Mouse (Mus musculus): ENCODE results near the gene Nptxr. TPM values are rescaled to one million over a fixed set of nuclear protein-coding genes. Genes with fewer than 3 reads are reported as not detected.

Gene Nptxr
- polyA plus RNA-seq, 1 experiment: 88.0 TPM

GRCm38 (mm10) chr15:79834130-79834880, 29.7 kb upstream of the Nptxr start, which contains the start of the genes Npcd and Cbx6:
Npcd (minus strand) TSS chr15:79834237.
Cbx6 (minus strand) TSS chr15:79834688.
- no peaks in the 10 kb centered on the region for H3K27me3 ChIP-seq (ENCODE audit: control insufficient read depth, insufficient read depth, low read length)
- H3K4me1 ChIP-seq (ENCODE audit: control insufficient read depth, insufficient read depth, low read length): peaks cover 18% of the 10 kb centered on the region; the same call in 1 of the 2 replicates
- H3K27ac ChIP-seq (ENCODE audit: insufficient read depth, low read length): peak within 1 kb of the TSS; percentile 85
- WGBS: 2% methylated on average over 58 of the region's 58 CpGs
- no peak for TF ChIP-seq CTCF (IDR thresholded peaks at IDR 0.05; ENCODE audit: borderline replicate concordance, insufficient read depth, low read depth, low read length)
- peak; percentile 80 for TF ChIP-seq POLR2A (IDR thresholded peaks at IDR 0.05; ENCODE audit: borderline replicate concordance, insufficient read depth, low read length)
- DNase-seq: peak; percentile 97
- peak within 1 kb of the TSS; percentile 96 for H3K4me3 ChIP-seq (replicated peaks; ENCODE audit: insufficient read depth, low read depth, low read length)

GRCm38 (mm10) chr15:79833251-79834050, 28.9 kb upstream of the Nptxr start:
- WGBS: under 1% methylated on average over 41 of the region's 41 CpGs
- DNase-seq: peak; percentile 59 to 68
- peak overlapping the region; percentile 85 for H3K27ac ChIP-seq (ENCODE audit: insufficient read depth, low read length)
- peak overlapping the region; percentile 96 for H3K4me3 ChIP-seq (replicated peaks; ENCODE audit: insufficient read depth, low read depth, low read length)
- no peaks in the 10 kb centered on the region for H3K27me3 ChIP-seq (ENCODE audit: control insufficient read depth, insufficient read depth, low read length)
- TF ChIP-seq CTCF (IDR thresholded peaks at IDR 0.05; ENCODE audit: borderline replicate concordance, insufficient read depth, low read depth, low read length) (no peak), POLR2A (IDR thresholded peaks at IDR 0.05; ENCODE audit: borderline replicate concordance, insufficient read depth, low read length) (no peak)
- H3K4me1 ChIP-seq (ENCODE audit: control insufficient read depth, insufficient read depth, low read length): peaks cover 22% of the 10 kb centered on the region; the same call in 1 of the 2 replicates

GRCm38 (mm10) chr15:79832064-79832900, 27.7 kb upstream of the Nptxr start:
- 5% methylated on average over 18 of the region's 18 CpGs for WGBS
- H3K4me3 ChIP-seq (replicated peaks; ENCODE audit: insufficient read depth, low read depth, low read length): peak overlapping the region; percentile 96
- H3K27ac ChIP-seq (ENCODE audit: insufficient read depth, low read length): 0 out of 2 replicates have a peak overlapping the region, but pooled peaks have one; percentile 1
- TF ChIP-seq POLR2A (IDR thresholded peaks at IDR 0.05; ENCODE audit: borderline replicate concordance, insufficient read depth, low read length): no peak
- peak; percentile 83 for TF ChIP-seq CTCF (IDR thresholded peaks at IDR 0.05; ENCODE audit: borderline replicate concordance, insufficient read depth, low read depth, low read length)
- peak; percentile 74 to 77 for DNase-seq
- H3K4me1 ChIP-seq (ENCODE audit: control insufficient read depth, insufficient read depth, low read length): peaks cover 33% of the 10 kb centered on the region
- no peaks in the 10 kb centered on the region for H3K27me3 ChIP-seq (ENCODE audit: control insufficient read depth, insufficient read depth, low read length)

GRCm38 (mm10) chr15:79830388-79830787, 25.8 kb upstream of the Nptxr start:
- WGBS: 7% methylated on average over 4 of the region's 4 CpGs
- H3K4me1 ChIP-seq (ENCODE audit: control insufficient read depth, insufficient read depth, low read length): peaks cover 50% of the 10 kb centered on the region
- peak; percentile 82 to 84 for DNase-seq
- H3K27me3 ChIP-seq (ENCODE audit: control insufficient read depth, insufficient read depth, low read length): no peaks in the 10 kb centered on the region
- no peak overlapping the region for H3K27ac ChIP-seq (ENCODE audit: insufficient read depth, low read length)
- TF ChIP-seq CTCF (IDR thresholded peaks at IDR 0.05; ENCODE audit: borderline replicate concordance, insufficient read depth, low read depth, low read length) (peak; percentile 92), POLR2A (IDR thresholded peaks at IDR 0.05; ENCODE audit: borderline replicate concordance, insufficient read depth, low read length) (0 out of 2 replicates have a peak, but pooled peaks have one; percentile 7)
- no peak overlapping the region for H3K4me3 ChIP-seq (replicated peaks; ENCODE audit: insufficient read depth, low read depth, low read length)

- Histone ChIP-seq H3K4me3 (replicated peaks; ENCODE audit: insufficient read depth, low read depth, low read length) (no peak overlapping the region), H3K4me1 (ENCODE audit: control insufficient read depth, insufficient read depth, low read length) (peaks cover 57% of the 10 kb centered on the region), H3K27me3 (ENCODE audit: control insufficient read depth, insufficient read depth, low read length) (no peaks in the 10 kb centered on the region), H3K27ac (ENCODE audit: insufficient read depth, low read length) (no peak overlapping the region)
- no peak for DNase-seq
- 70% methylated on average over 5 of the region's 5 CpGs for WGBS
- no peak for TF ChIP-seq CTCF (IDR thresholded peaks at IDR 0.05; ENCODE audit: borderline replicate concordance, insufficient read depth, low read depth, low read length)
These were observed 24.9 kb upstream of the Nptxr start for GRCm38 (mm10) chr15:79829431-79829830.

- peak; percentile 44; the same call in 1 of the 2 replicates for TF ChIP-seq CTCF (IDR thresholded peaks at IDR 0.05; ENCODE audit: borderline replicate concordance, insufficient read depth, low read depth, low read length)
- no peak for TF ChIP-seq POLR2A (IDR thresholded peaks at IDR 0.05; ENCODE audit: borderline replicate concordance, insufficient read depth, low read length)
- Histone ChIP-seq H3K4me3 (replicated peaks; ENCODE audit: insufficient read depth, low read depth, low read length) (peak overlapping the region; percentile 12), H3K27ac (ENCODE audit: insufficient read depth, low read length) (peak overlapping the region; percentile 60; the same call in 1 of the 2 replicates), H3K27me3 (ENCODE audit: control insufficient read depth, insufficient read depth, low read length) (no peaks in the 10 kb centered on the region), H3K4me1 (ENCODE audit: control insufficient read depth, insufficient read depth, low read length) (peaks cover 57% of the 10 kb centered on the region)
- 35% methylated on average over 46 of the region's 46 CpGs for WGBS
- peak; percentile 73 to 82 for DNase-seq
These were observed 23.9 kb upstream of the Nptxr start for GRCm38 (mm10) chr15:79828366-79829035.

Data from cerebellum, adult 2 months (tissue).